Mouse (Mus musculus): ENCODE measurements around the gene Sulf2. TPM values are rescaled to one million over a fixed set of nuclear protein-coding genes. Genes with fewer than 3 reads are reported as not detected.

Sulf2 gene
- polyA plus RNA-seq, 1 experiment from 2014 or later = 188 TPM

- peak overlapping the region; percentile 84 for H3K27ac ChIP-seq
- no peaks in the 10 kb centered on the region for H3K36me3 ChIP-seq
- H3K27me3 ChIP-seq (ENCODE audit: low read depth, poor library complexity, severe bottlenecking) = no peaks in the 10 kb centered on the region
- H3K4me1 ChIP-seq = peaks cover 85% of the 10 kb centered on the region
- no peak overlapping the region for H3K4me3 ChIP-seq
- H3K9me3 ChIP-seq (replicated peaks) = no peaks in the 10 kb centered on the region
- WGBS = 71% methylated on average over 16 of the region's 16 CpGs
- DNase-seq (ENCODE audit: low spot score) = no peak
Measured at GRCm38 (mm10) chr2:166186244-166186948, 30.9 kb upstream of the Sulf2 start.

- H3K27me3 ChIP-seq (ENCODE audit: low read depth, poor library complexity, severe bottlenecking) = no peaks in the 10 kb centered on the region
- no peaks in the 10 kb centered on the region for H3K36me3 ChIP-seq
- peak overlapping the region; percentile 84 for H3K27ac ChIP-seq
- no peak overlapping the region for H3K4me3 ChIP-seq
- no peak for DNase-seq (ENCODE audit: low spot score)
- WGBS = 82% methylated on average over 6 of the region's 6 CpGs
- peaks cover 85% of the 10 kb centered on the region for H3K4me1 ChIP-seq
- no peaks in the 10 kb centered on the region for H3K9me3 ChIP-seq (replicated peaks)
Measured at GRCm38 (mm10) chr2:166185768-166186167, 30.3 kb upstream of the Sulf2 start.

GRCm38 (mm10) chr2:166184417-166184816 lies 29.0 kb upstream of the Sulf2 start:
- Histone ChIP-seq H3K27me3 (ENCODE audit: low read depth, poor library complexity, severe bottlenecking) (no peaks in the 10 kb centered on the region), H3K36me3 (no peaks in the 10 kb centered on the region), H3K4me3 (no peak overlapping the region), H3K9me3 (replicated peaks) (no peaks in the 10 kb centered on the region), H3K27ac (peak overlapping the region; percentile 84), H3K4me1 (peaks cover 87% of the 10 kb centered on the region)
- DNase-seq (ENCODE audit: low spot score) = no peak
- WGBS = 59% methylated on average over 6 of the region's 6 CpGs

- peak; percentile 66 for DNase-seq (ENCODE audit: low spot score)
- WGBS = 57% methylated on average over 15 of the region's 15 CpGs
- no peaks in the 10 kb centered on the region for H3K27me3 ChIP-seq (ENCODE audit: low read depth, poor library complexity, severe bottlenecking)
Measured at GRCm38 (mm10) chr2:166182009-166182685, 26.7 kb upstream of the Sulf2 start.

GRCm38 (mm10) chr2:166180744-166181508 lies 25.5 kb upstream of the Sulf2 start:
- no peaks in the 10 kb centered on the region for H3K9me3 ChIP-seq (replicated peaks)
- 35% methylated on average over 11 of the region's 11 CpGs for WGBS
- no peaks in the 10 kb centered on the region for H3K36me3 ChIP-seq
- peak overlapping the region; percentile 96 for H3K27ac ChIP-seq
- H3K27me3 ChIP-seq (ENCODE audit: low read depth, poor library complexity, severe bottlenecking) = no peaks in the 10 kb centered on the region
- H3K4me1 ChIP-seq = peaks cover 91% of the 10 kb centered on the region
- DNase-seq (ENCODE audit: low spot score) = no peak
- peak overlapping the region; percentile 24; the same call in 1 of the 2 replicates for H3K4me3 ChIP-seq

More at GRCm38 (mm10) chr2:166182009-166182685, 26.7 kb upstream of the Sulf2 start:
- Histone ChIP-seq H3K9me3 (replicated peaks) (no peaks in the 10 kb centered on the region), H3K36me3 (no peaks in the 10 kb centered on the region), H3K4me3 (peak overlapping the region; percentile 11; the same call in 1 of the 2 replicates), H3K4me1 (peaks cover 91% of the 10 kb centered on the region), H3K27ac (peak overlapping the region; percentile 96)

GRCm38 (mm10) chr2:166180136-166180649 lies 24.7 kb upstream of the Sulf2 start:
- Histone ChIP-seq H3K4me3 (peak overlapping the region; percentile 24; the same call in 1 of the 2 replicates), H3K36me3 (no peaks in the 10 kb centered on the region), H3K4me1 (peaks cover 91% of the 10 kb centered on the region), H3K27ac (peak overlapping the region; percentile 96), H3K9me3 (replicated peaks) (no peaks in the 10 kb centered on the region), H3K27me3 (ENCODE audit: low read depth, poor library complexity, severe bottlenecking) (no peaks in the 10 kb centered on the region)
- DNase-seq (ENCODE audit: low spot score) = peak; percentile 79
- WGBS = 4% methylated on average over 5 of the region's 5 CpGs

- peak overlapping the region; percentile 96 for H3K27ac ChIP-seq
- peak; percentile 82 for DNase-seq (ENCODE audit: low spot score)
- WGBS = 32% methylated on average over 4 of the region's 4 CpGs
- H3K27me3 ChIP-seq (ENCODE audit: low read depth, poor library complexity, severe bottlenecking) = no peaks in the 10 kb centered on the region
- 0 out of 2 replicates have a peak overlapping the region, but pooled peaks have one; percentile 24 for H3K4me3 ChIP-seq
- H3K4me1 ChIP-seq = peaks cover 92% of the 10 kb centered on the region
- H3K9me3 ChIP-seq (replicated peaks) = no peaks in the 10 kb centered on the region
- no peaks in the 10 kb centered on the region for H3K36me3 ChIP-seq
Measured at GRCm38 (mm10) chr2:166179457-166180101, 24.1 kb upstream of the Sulf2 start.

- H3K27me3 ChIP-seq (ENCODE audit: low read depth, poor library complexity, severe bottlenecking) = no peaks in the 10 kb centered on the region
- no peaks in the 10 kb centered on the region for H3K36me3 ChIP-seq
- peaks cover 89% of the 10 kb centered on the region for H3K4me1 ChIP-seq
- WGBS = 58% methylated on average over 8 of the region's 8 CpGs
- no peaks in the 10 kb centered on the region for H3K9me3 ChIP-seq (replicated peaks)
- no peak for DNase-seq (ENCODE audit: low spot score)
- H3K4me3 ChIP-seq = no peak overlapping the region
- peak overlapping the region; percentile 80 for H3K27ac ChIP-seq
Measured at GRCm38 (mm10) chr2:166175552-166176136, 20.2 kb upstream of the Sulf2 start.

GRCm38 (mm10) chr2:166175145-166175544 lies 19.7 kb upstream of the Sulf2 start:
- H3K9me3 ChIP-seq (replicated peaks) = no peaks in the 10 kb centered on the region
- peaks cover 89% of the 10 kb centered on the region for H3K4me1 ChIP-seq
- no peaks in the 10 kb centered on the region for H3K27me3 ChIP-seq (ENCODE audit: low read depth, poor library complexity, severe bottlenecking)
- no peak overlapping the region for H3K4me3 ChIP-seq
- no peaks in the 10 kb centered on the region for H3K36me3 ChIP-seq
- 29% methylated on average over 3 of the region's 3 CpGs for WGBS
- H3K27ac ChIP-seq = peak overlapping the region; percentile 80
- DNase-seq (ENCODE audit: low spot score) = no peak

GRCm38 (mm10) chr2:166173169-166173568 lies 17.7 kb upstream of the Sulf2 start:
- no peak for DNase-seq (ENCODE audit: low spot score)
- Histone ChIP-seq H3K4me1 (peaks cover 89% of the 10 kb centered on the region), H3K27ac (peak overlapping the region; percentile 78), H3K36me3 (no peaks in the 10 kb centered on the region), H3K27me3 (ENCODE audit: low read depth, poor library complexity, severe bottlenecking) (no peaks in the 10 kb centered on the region), H3K4me3 (no peak overlapping the region), H3K9me3 (replicated peaks) (no peaks in the 10 kb centered on the region)
- WGBS = 79% methylated on average over 5 of the region's 5 CpGs

GRCm38 (mm10) chr2:166170173-166170572 lies 14.7 kb upstream of the Sulf2 start:
- no peaks in the 10 kb centered on the region for H3K27me3 ChIP-seq (ENCODE audit: low read depth, poor library complexity, severe bottlenecking)
- H3K9me3 ChIP-seq (replicated peaks) = no peaks in the 10 kb centered on the region
- no peak overlapping the region for H3K4me3 ChIP-seq
- peaks cover 83% of the 10 kb centered on the region for H3K4me1 ChIP-seq
- DNase-seq (ENCODE audit: low spot score) = no peak
- no peaks in the 10 kb centered on the region for H3K36me3 ChIP-seq
- WGBS = 39% methylated on average over 7 of the region's 7 CpGs
- peak overlapping the region; percentile 83 for H3K27ac ChIP-seq

GRCm38 (mm10) chr2:166168868-166169267 lies 13.4 kb upstream of the Sulf2 start:
- Histone ChIP-seq H3K27ac (peak overlapping the region; percentile 83), H3K27me3 (ENCODE audit: low read depth, poor library complexity, severe bottlenecking) (no peaks in the 10 kb centered on the region)
- no peak for DNase-seq (ENCODE audit: low spot score)

More at GRCm38 (mm10) chr2:166168868-166169267, 13.4 kb upstream of the Sulf2 start:
- Histone ChIP-seq H3K4me1 (peaks cover 76% of the 10 kb centered on the region), H3K36me3 (no peaks in the 10 kb centered on the region), H3K4me3 (no peak overlapping the region), H3K9me3 (replicated peaks) (no peaks in the 10 kb centered on the region)
- 32% methylated on average over 7 of the region's 7 CpGs for WGBS
